Mouse (Mus musculus): Measurements from ENCODE around the gene Zbtb20.

GRCm38 (mm10) chr16:43531328-43531727 is 655.6 kb downstream of the Zbtb20 start:
- TF ChIP-seq POLR2A (IDR thresholded peaks at IDR 0.05; ENCODE audit: control insufficient read depth, low read depth, low read length), result no peak
- no peak for TF ChIP-seq CTCF (IDR thresholded peaks at IDR 0.05; ENCODE audit: control insufficient read depth, insufficient read depth, insufficient replicate concordance, low read depth, low read length)
